Mouse (Mus musculus) spleen, adult 2 months (tissue): ENCODE data around the gene Disp1. TPM values are rescaled to one million over a fixed set of nuclear protein-coding genes. Genes with fewer than 3 reads are reported as not detected.

ENCODE experiments used
- DNase-seq, 2 experiments: peaks; one replicate each; pipeline versions ENCODE4 v3.0.0 to v3.0.0-alpha.2; 2012 to 2021; ENCODE audit warnings: low spot score in 2 of 2, low read depth in 1 of 2
- H3K27ac ChIP-seq: fragments of 200-500 bp; 2 replicates; pipeline ENCODE4 v1.5.1; 2012; ENCODE audit warnings: low read length, inconsistent platforms; ENCODE audit not compliant: insufficient read depth
- H3K27me3 ChIP-seq: fragments of 200-500 bp; 2 replicates; pipeline ENCODE4 v1.6.1; 2012; ENCODE audit warnings: mild to moderate bottlenecking, moderate library complexity, low read length, inconsistent platforms; ENCODE audit not compliant: control insufficient read depth, insufficient read depth
- H3K36me3 ChIP-seq: fragments of 200-500 bp; 2 replicates; pipeline ENCODE4 v1.6.1; 2012; ENCODE audit warnings: mild to moderate bottlenecking, low read length, inconsistent platforms; ENCODE audit not compliant: control insufficient read depth, insufficient read depth
- H3K4me1 ChIP-seq: fragments of 200-500 bp; 2 replicates; pipeline ENCODE4 v1.6.1; 2011; ENCODE audit warnings: inconsistent platforms; ENCODE audit not compliant: control insufficient read depth, insufficient read depth, insufficient read length
- H3K4me3 ChIP-seq: fragments of 200-500 bp; 2 replicates; pipeline ENCODE4 v1.5.1; 2011; ENCODE audit warnings: mild to moderate bottlenecking, inconsistent platforms; ENCODE audit not compliant: insufficient read depth, insufficient read length; ENCODE audit errors: extremely low read depth
- CTCF ChIP-seq: fragments of 200-500 bp; IDR thresholded peaks from 2 replicates; pipeline ENCODE4 v1.5.1; 2011; ENCODE audit warnings: mild to moderate bottlenecking, inconsistent platforms; ENCODE audit not compliant: insufficient read depth, insufficient read length, insufficient replicate concordance; ENCODE audit errors: extremely low read depth
- POLR2A ChIP-seq: fragments of 200-500 bp; IDR thresholded peaks from 2 replicates; pipeline ENCODE4 v1.6.1; 2011; ENCODE audit warnings: low read depth, low read length, inconsistent platforms
- WGBS: fragments of 180-500 bp; shearing (Covaris S2); methylation state at CpG from one replicate; pipeline ENCODE4 v1.1.7; 2018; 5-methylcytosine and 5-hydroxymethylcytosine counted together
- polyA plus RNA-seq: library from polyadenylated mRNA; depleted of rRNA; stranded (reverse); fragments of >200 nt; gene quantifications from 2 replicates; pipeline ENCODE4 v1.2.3, GENCODE M21; 2012

Gene Disp1
- polyA plus RNA-seq, 1 experiment: 8.5 TPM

GRCm38 (mm10) chr1:183164190-183164580 is 57.1 kb downstream of the Disp1 start:
- TF ChIP-seq POLR2A (no peak), CTCF (no peak)
- no peak overlapping the region for H3K4me3 ChIP-seq
- DNase-seq: no peak
- 94% methylated on average over 6 of the region's 6 CpGs for WGBS
- no peaks in the 10 kb centered on the region for H3K36me3 ChIP-seq
- peaks cover 2% of the 10 kb centered on the region; the same call in 1 of the 2 replicates for H3K4me1 ChIP-seq
- no peak overlapping the region for H3K27ac ChIP-seq
- H3K27me3 ChIP-seq: no peaks in the 10 kb centered on the region

- WGBS: 91% methylated on average over 5 of the region's 5 CpGs
Measured at GRCm38 (mm10) chr1:183163512-183164189, 57.7 kb downstream of the Disp1 start.

GRCm38 (mm10) chr1:183161057-183161456 is 60.3 kb downstream of the Disp1 start:
- no peak overlapping the region for H3K27ac ChIP-seq
- WGBS: 95% methylated on average over 11 of the region's 11 CpGs

More at GRCm38 (mm10) chr1:183163512-183164189, 57.7 kb downstream of the Disp1 start:
- H3K4me3 ChIP-seq: no peak overlapping the region
- peaks cover 2% of the 10 kb centered on the region; the same call in 1 of the 2 replicates for H3K4me1 ChIP-seq
- TF ChIP-seq CTCF (no peak), POLR2A (no peak)
- no peaks in the 10 kb centered on the region for H3K36me3 ChIP-seq
- H3K27me3 ChIP-seq: no peaks in the 10 kb centered on the region
- no peak overlapping the region for H3K27ac ChIP-seq
- DNase-seq: no peak

GRCm38 (mm10) chr1:183160188-183160587 is 61.1 kb downstream of the Disp1 start:
- H3K27me3 ChIP-seq: no peaks in the 10 kb centered on the region
- TF ChIP-seq POLR2A: no peak
- no peak for TF ChIP-seq CTCF
- no peaks in the 10 kb centered on the region for H3K4me1 ChIP-seq
- H3K27ac ChIP-seq: no peak overlapping the region
- no peak overlapping the region for H3K4me3 ChIP-seq
- WGBS: 86% methylated on average over 6 of the region's 6 CpGs
- DNase-seq: no peak
- H3K36me3 ChIP-seq: no peaks in the 10 kb centered on the region

More at GRCm38 (mm10) chr1:183161057-183161456, 60.3 kb downstream of the Disp1 start:
- no peaks in the 10 kb centered on the region for H3K27me3 ChIP-seq
- no peak overlapping the region for H3K4me3 ChIP-seq
- no peaks in the 10 kb centered on the region for H3K36me3 ChIP-seq
- no peaks in the 10 kb centered on the region for H3K4me1 ChIP-seq
- no peak for DNase-seq
- TF ChIP-seq CTCF: no peak
- TF ChIP-seq POLR2A: no peak

- H3K36me3 ChIP-seq: no peaks in the 10 kb centered on the region
- H3K27ac ChIP-seq: no peak overlapping the region
- H3K4me3 ChIP-seq: no peak overlapping the region
- WGBS: 94% methylated on average over 7 of the region's 7 CpGs
- no peaks in the 10 kb centered on the region; the same call in 1 of the 2 replicates for H3K4me1 ChIP-seq
- DNase-seq: no peak
- TF ChIP-seq CTCF (no peak), POLR2A (no peak)
- H3K27me3 ChIP-seq: no peaks in the 10 kb centered on the region
Measured at GRCm38 (mm10) chr1:183159183-183159582, 62.1 kb downstream of the Disp1 start.

- no peak for DNase-seq
- TF ChIP-seq POLR2A (no peak), CTCF (no peak)
- H3K4me3 ChIP-seq: no peak overlapping the region
- no peaks in the 10 kb centered on the region; the same call in 1 of the 2 replicates for H3K4me1 ChIP-seq
- no peaks in the 10 kb centered on the region for H3K36me3 ChIP-seq
- H3K27ac ChIP-seq: no peak overlapping the region
- 74% methylated on average over 5 of the region's 5 CpGs for WGBS
- no peaks in the 10 kb centered on the region for H3K27me3 ChIP-seq
Measured at GRCm38 (mm10) chr1:183155600-183155999, 65.7 kb downstream of the Disp1 start.
